Mouse (Mus musculus): Measurements from ENCODE around the gene Sars. TPM values are rescaled to one million over a fixed set of nuclear protein-coding genes. Genes with fewer than 3 reads are reported as not detected.
A peak's percentile ranks its signal among the peaks of the same experiment; 100 is the strongest.

The Sars gene
- total RNA-seq (2022) = 100 to 1,000 TPM; 106 to 124 (median 111) TPM

- DNase-seq (ENCODE audit: low spot score in 2 of 2) = peak; percentile 86 to 91
Measured at GRCm38 (mm10) chr3:108444698-108445365, at the start of gene Sars. Sars (minus strand) TSS chr3:108445209.

GRCm38 (mm10) chr3:108489968-108490367, 45.0 kb upstream of the Sars start:
- no peak for DNase-seq (ENCODE audit: low spot score in 2 of 2)

GRCm38 (mm10) chr3:108484749-108485148, 39.7 kb upstream of the Sars start:
- DNase-seq (ENCODE audit: low spot score in 2 of 2) = no peak

GRCm38 (mm10) chr3:108478800-108479199, 33.8 kb upstream of the Sars start:
- DNase-seq (ENCODE audit: low spot score in 2 of 2) = no peak

GRCm38 (mm10) chr3:108476761-108477619, 32.0 kb upstream of the Sars start:
- peak in 1 of 2 experiments; percentile 21 for DNase-seq (ENCODE audit: low spot score in 2 of 2)

GRCm38 (mm10) chr3:108475496-108475895, 30.5 kb upstream of the Sars start:
- DNase-seq (ENCODE audit: low spot score in 2 of 2) = no peak

GRCm38 (mm10) chr3:108474969-108475368, 30.0 kb upstream of the Sars start:
- no peak for DNase-seq (ENCODE audit: low spot score in 2 of 2)

GRCm38 (mm10) chr3:108467760-108468159, 22.8 kb upstream of the Sars start:
- no peak for DNase-seq (ENCODE audit: low spot score in 2 of 2)

GRCm38 (mm10) chr3:108466425-108466824, 21.4 kb upstream of the Sars start:
- peak; percentile 31 to 41 for DNase-seq (ENCODE audit: low spot score in 2 of 2)

GRCm38 (mm10) chr3:108458866-108459265, 13.9 kb upstream of the Sars start:
- DNase-seq (ENCODE audit: low spot score in 2 of 2) = no peak

GRCm38 (mm10) chr3:108458380-108458779, 13.4 kb upstream of the Sars start:
- no peak for DNase-seq (ENCODE audit: low spot score in 2 of 2)

GRCm38 (mm10) chr3:108454172-108454571, 9.2 kb upstream of the Sars start:
- no peak for DNase-seq (ENCODE audit: low spot score in 2 of 2)

- no peak for DNase-seq (ENCODE audit: low spot score in 2 of 2)
Measured at GRCm38 (mm10) chr3:108451969-108452368, 7.0 kb upstream of the Sars start.

- DNase-seq (ENCODE audit: low spot score in 2 of 2) = no peak
Measured at GRCm38 (mm10) chr3:108445366-108445705, 327 bp upstream of the Sars start.

GRCm38 (mm10) chr3:108444029-108444428, 980 bp downstream of the Sars start:
- peak in 1 of 2 experiments; percentile 14 for DNase-seq (ENCODE audit: low spot score in 2 of 2)

GRCm38 (mm10) chr3:108436380-108436714, 8.7 kb downstream of the Sars start:
- DNase-seq (ENCODE audit: low spot score in 2 of 2) = no peak

GRCm38 (mm10) chr3:108435701-108436379, 9.2 kb downstream of the Sars start:
- no peak for DNase-seq (ENCODE audit: low spot score in 2 of 2)

- DNase-seq (ENCODE audit: low spot score in 2 of 2) = no peak
Measured at GRCm38 (mm10) chr3:108433881-108434495, 11.0 kb downstream of the Sars start.

GRCm38 (mm10) chr3:108433188-108433880, 11.7 kb downstream of the Sars start:
- no peak for DNase-seq (ENCODE audit: low spot score in 2 of 2)

- no peak for DNase-seq (ENCODE audit: low spot score in 2 of 2)
Measured at GRCm38 (mm10) chr3:108432542-108433187, 12.3 kb downstream of the Sars start.

GRCm38 (mm10) chr3:108425624-108426018, 19.4 kb downstream of the Sars start:
- DNase-seq (ENCODE audit: low spot score in 2 of 2) = no peak
